Mouse (Mus musculus): ENCODE data around the gene Nacc1.
A peak's percentile ranks its signal among the peaks of the same experiment; 100 is the strongest.
"Not testable (repeated sequence)": the region's sequence is repeated elsewhere in the genome, so short reads cannot be mapped to it uniquely, and the experiment has no call there.

Gene Nacc1

DNA sequence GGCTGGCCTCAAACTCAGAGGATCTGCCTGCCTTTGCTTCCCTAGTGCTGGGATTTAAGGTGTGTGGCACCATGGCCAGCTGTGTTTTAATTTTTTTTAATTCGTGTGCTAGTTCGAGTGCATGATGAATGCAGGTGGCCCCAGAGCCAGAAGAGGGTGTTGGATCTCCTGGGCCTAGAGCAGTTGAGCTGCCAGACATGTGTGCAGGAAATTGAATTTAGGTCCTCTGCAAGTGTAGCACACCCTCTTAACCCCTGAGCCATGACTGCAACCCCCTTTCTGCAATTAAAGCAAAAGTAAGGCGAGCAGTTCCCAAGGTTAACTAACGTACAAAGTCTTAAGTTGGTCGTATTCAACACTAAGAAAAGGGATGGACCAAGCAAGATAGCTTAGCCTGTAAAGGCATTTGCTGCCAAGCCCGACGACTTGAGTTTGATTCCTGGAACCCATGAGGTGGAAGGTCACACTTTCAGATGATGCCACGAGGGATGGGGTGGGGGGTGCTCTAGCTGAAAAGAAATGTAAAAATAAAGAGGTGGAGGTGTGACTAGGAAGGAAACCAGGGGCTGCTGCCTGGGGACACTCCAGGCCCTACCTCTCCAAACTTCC, 49.6 kb downstream of the Nacc1 start:
- DNase-seq = no peak

DNA sequence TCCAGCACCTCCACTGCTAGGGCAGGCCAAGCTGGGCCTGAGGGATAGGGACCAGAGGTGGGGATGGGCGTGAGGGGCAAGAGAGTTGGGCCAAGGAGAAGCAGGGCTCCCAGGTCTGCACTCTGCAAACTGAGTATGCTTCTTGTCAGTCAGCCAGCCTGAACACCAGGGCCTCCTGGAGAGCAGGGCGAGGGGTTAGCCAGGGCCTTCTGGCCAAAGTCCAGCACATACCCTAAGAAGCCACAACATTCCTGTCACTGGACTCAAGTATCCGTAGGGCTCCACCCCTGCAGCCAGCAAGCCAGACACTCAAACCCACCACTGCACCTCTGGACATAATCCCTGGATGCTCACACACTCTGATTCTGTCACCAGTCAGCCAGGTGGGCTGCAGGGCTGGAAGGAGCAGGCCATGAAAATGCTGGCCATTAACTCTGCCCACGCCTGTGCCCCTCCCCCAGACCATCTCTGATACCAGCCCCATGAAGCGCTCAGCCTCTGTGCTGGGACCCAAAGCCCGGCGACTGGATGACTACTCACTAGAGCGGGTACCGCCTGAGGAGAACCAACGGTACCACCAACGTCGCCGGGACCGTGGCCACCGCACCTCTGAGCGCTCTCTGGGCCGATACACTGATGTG, 51.5 kb downstream of the Nacc1 start:
- DNase-seq = peak; percentile 64

DNA sequence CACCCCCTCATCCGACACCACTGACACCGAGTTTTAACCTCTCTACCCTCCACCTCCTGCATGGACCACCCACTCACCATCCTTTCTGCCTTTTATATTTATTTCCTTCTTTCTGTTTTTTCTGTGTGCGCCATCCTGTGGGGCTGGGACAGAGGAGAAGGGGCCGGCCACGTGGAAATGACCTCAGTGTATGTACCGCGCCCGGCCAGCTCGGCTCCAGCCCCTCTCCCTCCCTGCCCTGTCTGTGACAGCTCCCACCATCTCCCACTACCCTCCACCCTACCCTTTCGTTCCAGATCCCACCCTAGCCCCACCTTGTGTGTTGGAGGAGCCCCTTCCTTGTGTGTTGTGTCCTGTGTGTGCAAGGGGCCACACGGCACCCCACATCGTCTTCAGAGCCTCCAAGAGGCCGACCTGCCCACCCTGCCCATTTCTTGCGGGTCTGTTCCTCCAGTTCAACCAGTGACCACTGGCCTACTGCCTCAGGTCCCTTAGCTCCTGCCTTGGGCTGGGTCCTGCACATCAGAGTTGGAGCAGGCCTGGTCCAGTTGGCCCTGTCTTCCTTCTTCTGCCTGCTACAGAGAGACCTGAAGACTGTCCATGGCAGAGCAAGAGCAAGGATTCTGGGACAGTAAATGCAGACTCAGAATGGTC, 52.1 kb downstream of the Nacc1 start:
- DNase-seq = no peak

DNA sequence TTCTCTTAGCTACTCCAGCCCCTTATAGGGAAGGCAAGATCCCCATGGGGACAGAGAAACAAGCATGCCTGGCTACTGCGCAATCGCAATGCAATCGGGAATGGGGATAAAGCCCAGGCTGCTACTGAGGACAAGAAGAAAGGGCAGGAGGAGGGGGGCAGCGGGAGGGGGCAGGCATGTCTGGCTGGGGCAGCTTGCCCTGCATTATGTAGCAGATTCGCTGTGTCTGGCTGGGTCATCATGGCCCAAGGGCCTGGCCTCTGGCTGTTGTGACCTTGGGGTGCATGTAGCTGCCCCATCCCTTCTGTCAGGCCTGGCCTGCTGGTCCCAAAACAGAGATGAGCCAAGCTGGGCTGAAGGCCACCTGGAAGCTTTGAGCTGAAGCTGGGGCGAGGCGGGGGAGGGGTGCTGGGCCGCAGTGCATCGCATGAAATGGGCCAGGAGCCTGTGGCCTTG, 52.8 kb downstream of the Nacc1 start:
- peak; percentile 49 for DNase-seq

DNA sequence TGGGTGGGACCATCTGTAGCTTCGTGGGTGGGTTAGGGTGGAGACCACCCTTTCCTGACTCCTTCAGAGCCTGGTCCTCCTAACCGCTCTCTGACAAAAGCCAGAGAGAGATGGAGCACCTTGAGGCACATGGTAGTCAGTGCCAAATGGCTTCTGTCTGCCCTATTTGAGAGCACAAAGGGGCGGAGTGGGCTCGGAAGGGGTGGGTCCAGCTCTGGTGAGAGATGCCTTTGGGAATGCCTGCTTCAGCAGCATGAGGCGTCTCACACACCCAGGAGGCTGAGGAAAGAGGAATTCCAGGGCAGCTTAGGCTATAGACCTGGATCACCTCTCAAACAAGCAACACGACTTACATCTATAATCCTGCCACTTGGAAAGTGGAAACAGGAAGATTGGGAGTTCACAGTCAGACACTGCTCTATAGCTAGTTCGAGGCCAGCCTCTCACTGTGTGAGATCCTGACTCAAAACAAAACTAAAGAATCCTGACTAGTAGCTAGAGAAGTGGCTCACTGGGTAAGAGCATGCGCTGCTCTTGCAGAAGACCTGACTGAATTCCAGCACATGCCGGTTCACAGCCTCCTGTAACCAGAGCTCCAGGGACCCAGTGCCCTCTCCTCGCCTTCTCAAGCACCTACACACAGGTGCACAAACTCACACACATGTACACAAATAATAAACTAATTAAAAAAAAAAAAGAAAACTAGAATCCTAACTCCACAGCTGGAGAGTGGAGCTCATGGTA, 53.6 kb downstream of the Nacc1 start:
- DNase-seq = no peak

DNA sequence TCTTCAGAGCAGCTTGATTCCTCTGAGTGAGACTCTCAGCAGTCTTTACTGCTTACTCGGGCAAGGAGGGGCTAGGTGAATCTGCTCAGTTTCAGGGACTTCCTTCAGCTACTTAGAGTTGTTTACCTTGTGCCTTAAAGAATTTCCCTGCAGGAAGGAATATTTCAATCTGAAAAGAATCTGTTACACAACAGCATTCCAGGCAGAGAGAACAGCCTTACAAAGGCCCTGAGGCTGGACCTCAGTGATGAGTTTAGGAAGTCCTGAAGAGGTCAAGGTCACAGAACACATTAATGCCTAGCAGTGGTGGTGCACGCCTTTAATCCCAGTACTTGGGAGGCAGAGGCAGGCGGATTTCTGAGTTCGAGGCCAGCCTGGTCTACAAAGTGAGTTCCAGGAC, 55.8 kb downstream of the Nacc1 start:
- DNase-seq = no peak

DNA sequence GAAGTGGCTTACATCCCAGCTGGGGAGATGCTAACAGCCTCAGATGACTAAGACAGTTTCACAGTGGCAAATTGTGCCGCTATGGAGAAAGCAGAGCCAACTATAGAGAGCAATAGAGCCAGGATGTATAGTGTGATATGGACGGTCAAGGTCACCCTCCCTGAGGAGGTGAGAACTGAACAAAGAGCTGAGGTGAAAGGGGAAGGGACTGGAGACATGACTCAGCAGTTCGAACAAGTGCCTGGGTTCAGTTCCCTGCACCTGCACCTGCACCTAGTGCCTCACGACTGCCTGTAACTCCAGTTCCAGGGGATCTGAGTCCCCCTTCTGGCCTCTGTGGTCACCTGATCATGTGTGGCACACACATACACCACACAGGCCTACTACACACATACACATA, 57.5 kb downstream of the Nacc1 start:
- no peak for DNase-seq

DNA sequence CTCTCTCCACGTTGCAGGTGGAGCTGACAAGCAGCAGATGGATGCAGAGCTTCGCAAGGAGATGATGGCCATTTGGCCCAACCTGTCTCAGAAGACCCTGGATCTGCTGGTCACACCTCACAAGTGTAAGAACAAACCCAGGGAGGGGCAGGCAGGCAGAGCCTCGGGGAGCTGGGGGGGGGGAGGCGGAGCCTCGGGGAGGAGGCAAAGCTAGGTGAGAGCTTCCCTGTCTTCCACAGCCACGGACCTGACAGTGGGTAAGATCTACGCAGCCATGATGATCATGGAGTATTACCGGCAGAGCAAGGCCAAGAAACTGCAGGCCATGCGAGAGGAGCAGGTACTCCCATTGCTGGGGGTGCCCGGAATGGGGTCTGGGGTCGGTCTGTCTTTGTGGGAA, 58.1 kb downstream of the Nacc1 start:
- DNase-seq = no peak

DNA sequence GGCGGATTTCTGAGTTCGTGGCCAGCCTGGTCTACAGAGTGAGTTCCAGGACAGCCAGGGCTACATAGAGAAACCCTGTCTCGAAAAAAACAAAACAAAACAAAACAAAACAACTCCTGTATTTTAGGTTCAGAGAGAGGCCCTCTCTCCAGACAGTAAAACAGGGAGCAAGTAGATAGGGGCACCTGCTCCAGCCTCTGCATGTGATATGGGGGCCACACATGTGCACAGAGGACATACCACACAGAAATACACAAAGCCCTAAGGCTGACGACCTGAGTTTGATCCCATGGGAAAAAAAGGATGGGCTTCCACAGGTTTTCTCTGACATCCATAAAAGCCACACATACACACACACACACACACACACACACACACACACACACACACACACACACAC, 64.2 kb downstream of the Nacc1 start:
- DNase-seq = not testable (repeated sequence)

DNA sequence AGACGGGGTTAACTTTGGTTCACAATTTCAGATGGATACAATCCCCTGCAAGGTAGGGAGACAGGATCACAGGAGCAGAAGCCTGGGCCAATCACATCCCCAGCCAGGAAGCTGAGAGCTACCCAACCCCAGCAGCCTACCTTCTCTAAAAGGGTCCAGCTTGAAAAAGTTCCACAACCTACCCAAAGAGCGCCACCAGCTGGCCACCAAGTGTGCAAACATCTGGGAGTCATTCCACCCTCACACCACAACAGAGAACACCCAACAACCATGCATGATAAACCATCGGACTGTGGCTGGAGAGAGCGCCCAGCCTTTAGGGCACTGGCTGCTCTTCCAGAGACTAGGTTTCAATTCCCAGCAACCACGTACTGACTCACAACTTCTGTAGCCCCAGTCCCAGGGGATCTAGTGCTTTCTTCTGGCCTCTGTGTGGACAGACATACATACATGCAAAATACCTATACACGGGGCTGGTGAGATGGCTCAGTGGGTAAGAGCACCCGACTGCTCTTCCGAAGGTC, 66.5 kb downstream of the Nacc1 start:
- DNase-seq = no peak

All from lung, postnatal 10 days (tissue).